Mouse (Mus musculus) bone marrow, adult 2 months (tissue): Measurements from ENCODE around the gene Atp6v1f.

ENCODE experiments used
- CTCF ChIP-seq: fragments of 200-500 bp; IDR thresholded peaks from 2 replicates; pipeline ENCODE4 v1.5.1; 2011; ENCODE audit warnings: low read length, control low read depth; ENCODE audit not compliant: control insufficient read depth, insufficient read depth
- POLR2A ChIP-seq: fragments of 200-500 bp; IDR thresholded peaks from 2 replicates; pipeline ENCODE4 v1.6.1; 2011; ENCODE audit warnings: low read depth, mild to moderate bottlenecking, control low read depth, low read length, borderline replicate concordance; ENCODE audit not compliant: control insufficient read depth

- TF ChIP-seq CTCF (no peak), POLR2A (no peak)
Measured at GRCm38 (mm10) chr6:29432676-29433037, 34.9 kb upstream of the Atp6v1f start.
